Mouse (Mus musculus) left cerebral cortex, postnatal 25 days (tissue): ENCODE measurements at regions not wholly inside any gene's neighbourhood (a gene's known extent, or its start where the extent isn't known, plus 50 kb on each side); places are given as distances from the start of the nearest gene placed in this dataset.
"Not testable (repeated sequence)": the region's sequence is repeated elsewhere in the genome, so short reads cannot be mapped to it uniquely, and the experiment has no call there.

ENCODE experiments used
- DNase-seq, 2 experiments: peaks; one replicate each; pipeline ENCODE4 v3.0.0; 2022; ENCODE audit warnings: low spot score in 2 of 2, mixed read lengths in 1 of 2
- intact Hi-C: fragments of 180-260 bp; cut with DNase I; formaldehyde crosslinking; loops from one replicate; pipeline ENCODE4 v1.15.1; 2025

GRCm38 (mm10) chr2:123887587-123887986 lies 202.2 kb upstream of the Sema6d start:
- intact Hi-C loops, result no loop called here
- no peak for DNase-seq

GRCm38 (mm10) chr2:123911921-123912320 lies 177.8 kb upstream of the Sema6d start:
- intact Hi-C loops, result loop anchor here (10.0 kb wide), 1 partner anchor 547 kb away; no protein-coding TSS in a partner anchor
- DNase-seq, result not testable (repeated sequence)

- intact Hi-C loops, result loop anchor here (1.0 to 10.0 kb wide), 3 partner anchors 15 to 549 kb away; no protein-coding TSS in a partner anchor
These were observed 175.7 kb upstream of the Sema6d start for GRCm38 (mm10) chr2:123914021-123914420.

GRCm38 (mm10) chr2:123920418-123920817 lies 169.4 kb upstream of the Sema6d start:
- intact Hi-C loops, result loop anchor here (10.0 kb wide), 1 partner anchor 164 kb away; the partner anchor contains the start of gene Sema6d
- peak in 1 of 2 experiments; percentile 78 for DNase-seq

More at GRCm38 (mm10) chr2:123914021-123914420, 175.7 kb upstream of the Sema6d start:
- peak; percentile 6 to 85 for DNase-seq

- intact Hi-C loops, result loop anchor here (2.0 to 10.0 kb wide), 3 partner anchors 13 to 157 kb away; partner anchors contain the start of gene Sema6d
- DNase-seq, result peak in 1 of 2 experiments; percentile 49
These were observed 161.7 kb upstream of the Sema6d start for GRCm38 (mm10) chr2:123928066-123928465.

- intact Hi-C loops, result no loop called here
These were observed 152.9 kb upstream of the Sema6d start for GRCm38 (mm10) chr2:123936896-123937295.

GRCm38 (mm10) chr2:123963606-123964005 lies 126.2 kb upstream of the Sema6d start:
- intact Hi-C loops, result no loop called here
- DNase-seq, result no peak

More at GRCm38 (mm10) chr2:123936896-123937295, 152.9 kb upstream of the Sema6d start:
- DNase-seq, result no peak

- intact Hi-C loops, result no loop called here
- no peak for DNase-seq
These were observed 86.3 kb upstream of the Sema6d start for GRCm38 (mm10) chr2:124003507-124003906.

- DNase-seq, result peak in 1 of 2 experiments; percentile 70
These were observed 74.2 kb upstream of the Sema6d start for GRCm38 (mm10) chr2:124015542-124015941.

More at GRCm38 (mm10) chr2:124015542-124015941, 74.2 kb upstream of the Sema6d start:
- intact Hi-C loops, result no loop called here
